Mouse (Mus musculus) left cerebral cortex, postnatal 36 days (tissue): Measurements from ENCODE around the gene 1700001F09Rik. TPM values are rescaled to one million over a fixed set of nuclear protein-coding genes. Genes with fewer than 3 reads are reported as not detected.
"Not testable (repeated sequence)": the region's sequence is repeated elsewhere in the genome, so short reads cannot be mapped to it uniquely, and the experiment has no call there.

Source experiments
- DNase-seq, 2 experiments: peaks; one replicate each; pipeline ENCODE4 v3.0.0; 2021 to 2022; ENCODE audit warnings: low spot score in 2 of 2, mixed read lengths in 1 of 2
- intact Hi-C: fragments of 180-260 bp; cut with DNase I; formaldehyde crosslinking; loops from one replicate; pipeline ENCODE4 v1.15.1; 2025
- total RNA-seq, 2 experiments: library from RNA; stranded (reverse); gene quantifications; 2 replicates each; pipeline ENCODE4 v1.2.3; 2021

1700001F09Rik gene
- not detected for total RNA-seq

DNA sequence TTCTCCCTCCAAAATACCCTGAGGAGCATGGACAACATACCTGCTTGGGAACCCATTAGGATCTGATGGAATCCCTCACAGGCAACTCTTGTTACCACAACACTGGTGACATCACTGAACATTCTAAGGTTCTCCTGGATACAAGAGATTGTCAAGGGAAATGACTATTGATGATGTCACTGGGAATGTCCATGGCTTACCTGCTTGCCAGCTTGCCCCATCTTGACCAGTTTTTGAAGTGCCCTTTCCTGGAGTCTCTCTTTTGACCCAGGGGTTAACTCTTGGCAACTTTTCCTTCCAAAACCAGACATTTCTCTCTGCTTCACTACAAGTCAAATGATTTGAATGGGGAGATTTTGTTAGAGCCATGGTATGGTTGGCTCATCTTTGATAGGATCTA is at the start of gene 1700001F09Rik:
1700001F09Rik (minus strand) TSS at position 101 of the 400 bp plus-strand sequence.
- DNase-seq, intact Hi-C loops: not testable (repeated sequence)

DNA sequence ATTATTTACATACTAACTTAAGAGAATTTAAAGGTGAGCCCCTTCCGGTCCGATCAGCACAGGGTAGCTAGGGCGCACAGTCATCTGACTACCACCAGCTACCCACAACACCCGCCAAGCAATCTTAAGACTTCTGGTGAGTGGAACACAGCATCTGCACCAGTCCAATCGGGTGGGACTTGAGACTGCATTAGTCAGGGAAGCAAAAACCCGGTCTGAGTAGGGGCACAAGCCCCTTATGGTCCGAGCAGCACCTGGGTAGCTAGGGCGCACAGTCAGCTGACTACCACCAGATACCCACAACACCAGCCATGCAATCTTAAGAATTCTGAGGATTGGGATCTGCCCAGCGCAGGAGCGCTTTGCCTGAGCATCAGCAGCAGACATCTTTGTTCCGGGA is 14.1 kb upstream of the 1700001F09Rik start:
- DNase-seq, intact Hi-C loops: not testable (repeated sequence)

- DNase-seq, intact Hi-C loops: not testable (repeated sequence)
These were observed 11.6 kb upstream of the 1700001F09Rik start for GRCm38 (mm10) chr14:43359246-43359645.

DNA sequence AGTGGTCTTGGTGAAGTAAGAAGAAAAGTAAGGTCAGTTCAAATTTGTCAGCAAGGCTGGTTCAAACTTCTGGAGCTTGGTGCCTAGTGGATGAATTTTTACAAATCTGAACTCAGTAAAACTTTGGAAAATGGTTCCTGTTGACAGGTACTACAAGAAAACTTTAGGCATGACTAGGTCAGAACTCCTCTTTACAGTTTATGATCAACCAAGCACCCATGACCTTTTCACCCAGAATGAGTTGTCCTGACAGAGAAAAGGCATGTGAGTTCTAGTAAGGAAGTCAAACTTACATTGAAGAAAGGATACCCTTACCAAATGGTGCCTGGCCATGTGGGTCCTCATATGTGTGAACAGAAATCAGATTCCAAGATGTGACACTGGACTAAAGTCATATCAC is 9.9 kb upstream of the 1700001F09Rik start:
- DNase-seq, intact Hi-C loops: not testable (repeated sequence)

GRCm38 (mm10) chr14:43352944-43353343 is 5.3 kb upstream of the 1700001F09Rik start:
- DNase-seq, intact Hi-C loops: not testable (repeated sequence)

GRCm38 (mm10) chr14:43337646-43338045 is 10.0 kb downstream of the 1700001F09Rik start:
- intact Hi-C loops, DNase-seq: not testable (repeated sequence)

- intact Hi-C loops, DNase-seq: not testable (repeated sequence)
These were observed 16.2 kb downstream of the 1700001F09Rik start for GRCm38 (mm10) chr14:43331362-43331880.

DNA sequence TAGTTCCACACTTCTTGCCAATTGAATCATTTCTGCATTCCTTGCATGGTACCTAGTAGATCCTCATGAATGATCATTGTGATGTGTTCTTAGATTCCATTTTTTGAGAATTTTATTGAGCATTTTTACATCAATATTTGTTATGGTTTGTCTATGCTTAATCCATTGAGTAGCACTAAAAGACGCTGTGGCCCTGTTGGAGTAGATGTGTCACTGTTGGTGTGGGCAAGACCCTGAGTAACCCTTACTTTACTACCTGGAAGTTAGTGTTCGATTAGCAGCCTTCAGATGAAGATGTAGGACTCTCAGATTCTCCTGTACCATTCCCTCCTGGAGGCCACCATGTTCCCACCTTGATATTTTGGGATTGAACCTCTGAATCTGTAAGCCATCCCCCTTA is 19.0 kb downstream of the 1700001F09Rik start:
- DNase-seq, intact Hi-C loops: not testable (repeated sequence)

DNA sequence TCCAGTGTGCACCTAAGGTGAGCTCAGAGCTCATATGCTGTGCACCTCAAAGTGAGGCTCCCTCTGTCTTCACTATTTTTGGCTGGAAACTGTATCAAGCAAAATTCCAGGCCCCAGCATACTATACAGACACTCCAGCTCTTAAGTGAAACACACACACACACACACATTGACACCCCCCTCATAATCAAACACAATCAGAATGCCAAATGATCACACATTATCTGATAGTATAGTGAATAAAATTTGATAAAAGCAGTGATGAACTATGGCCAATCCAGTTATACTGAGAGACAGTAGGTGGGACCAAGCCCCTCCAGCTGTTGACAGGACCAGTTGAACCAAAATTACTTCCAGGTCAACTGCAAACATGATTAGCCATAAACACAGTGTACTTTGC is 28.1 kb downstream of the 1700001F09Rik start:
- intact Hi-C loops, DNase-seq: not testable (repeated sequence)

DNA sequence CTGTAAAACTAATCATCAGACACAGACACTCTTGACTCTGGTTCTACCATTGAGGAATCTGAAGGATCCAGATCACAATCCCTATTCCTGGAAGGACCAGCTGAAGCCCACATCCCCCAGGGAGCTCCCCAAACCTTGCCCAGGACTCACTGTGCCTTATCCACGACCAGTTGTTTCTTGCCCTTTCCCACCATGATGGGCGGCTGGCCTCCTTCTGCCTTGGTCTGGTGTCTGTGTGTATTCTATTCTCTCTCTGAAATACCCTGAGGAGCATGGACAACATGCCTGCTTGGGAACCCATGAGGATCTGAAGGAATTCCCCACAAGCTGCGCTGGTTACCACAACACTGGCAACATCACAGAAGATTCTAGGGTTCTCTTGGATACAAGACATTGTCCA is 54.1 kb downstream of the 1700001F09Rik start, which contains the start of gene Gm8127:
Gm8127 (minus strand) TSS at position 330 of the 400 bp plus-strand sequence.
- DNase-seq, intact Hi-C loops: not testable (repeated sequence)

Other genes with a start within 250 kb of the 1700001F09Rik start
- under 1 TPM; 0.68 to 0.69 TPM for gene Gm8104, start 247.2 kb downstream of the 1700001F09Rik start, total RNA-seq
- gene Gm7233, start 167.9 kb downstream of the 1700001F09Rik start, total RNA-seq = under 1 TPM; 0.30 to 0.91 TPM
- not detected for gene Gm8122, start 112.5 kb downstream of the 1700001F09Rik start, total RNA-seq
- gene Gm8126, start 89.2 kb downstream of the 1700001F09Rik start, total RNA-seq = under 1 TPM; 0.36 to 0.84 TPM
- gene Gm9732, start 72.8 kb downstream of the 1700001F09Rik start, total RNA-seq = not detected
- gene Gm8127, start 54.0 kb downstream of the 1700001F09Rik start, total RNA-seq = not detected
- gene Gm8138, start 68.5 kb upstream of the 1700001F09Rik start, total RNA-seq = not detected
- gene Gm5799, start 195.8 kb upstream of the 1700001F09Rik start, total RNA-seq = under 1 TPM in 1 of 2 experiments, not detected in 1; 0.91 TPM
- gene Gm17654, start 231.3 kb upstream of the 1700001F09Rik start, total RNA-seq = not detected